Comparison of ENCODE assay signal across 8 mouse cellular contexts in the genomic region with DNA sequence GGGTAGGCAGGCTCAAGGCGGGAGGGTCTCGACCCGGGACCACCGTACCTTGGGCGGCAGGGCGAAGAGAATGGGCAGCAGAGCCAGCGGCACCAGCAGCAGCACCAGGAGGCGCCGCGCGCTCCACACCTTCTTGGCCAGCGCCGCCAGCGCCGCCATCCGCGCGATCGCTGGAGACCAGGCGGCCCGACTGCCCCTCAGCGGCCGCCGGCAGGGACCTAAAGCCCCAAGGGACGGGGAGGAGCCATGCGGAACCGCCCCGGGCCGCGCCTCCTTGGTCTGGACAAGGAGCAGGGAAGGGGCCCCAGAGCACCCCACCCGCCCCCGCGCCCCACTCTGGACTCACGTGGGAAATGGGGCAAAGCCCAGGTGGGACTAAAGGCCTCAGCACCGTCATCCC. TPM values are rescaled to one million over a fixed set of nuclear protein-coding genes. Genes with fewer than 3 reads are reported as not detected.
DNase-seq lines count a peak whose midpoint lies in the region; ATAC-seq lines count a peak whose summit lies in the region.

TSS of gene Slc13a3 (minus strand) at position 228 of the 400 bp plus-strand sequence.

- peak within 1 kb of the TSS; percentile 43 for H3K4me2 ChIP-seq in kidney, embryonic 14.5 days (replicated peaks; ENCODE audit: low read depth, low read length)
- peak within 1 kb of the TSS; percentile 31 for H3K4me2 ChIP-seq in liver, embryonic 16.5 days (ENCODE audit: low read depth, low read length)

- H3K27ac ChIP-seq in forebrain, embryonic 10.5 days: peak within 1 kb of the TSS; percentile 70
- no peak within 1 kb of the TSS for H3K27ac ChIP-seq in kidney, embryonic 14.5 days (ENCODE audit: low read depth, low read length)
- no peak within 1 kb of the TSS for H3K27ac ChIP-seq in liver, embryonic 16.5 days (ENCODE audit: low read length)

- H3K36me3 ChIP-seq in forebrain, embryonic 10.5 days (replicated peaks): no peaks in the 10 kb centered on the region
- no peaks in the 10 kb centered on the region for H3K36me3 ChIP-seq in kidney, embryonic 14.5 days (ENCODE audit: control insufficient read depth, insufficient read depth, low read length)
- H3K36me3 ChIP-seq in liver, embryonic 16.5 days (ENCODE audit: control insufficient read depth, insufficient read depth): no peaks in the 10 kb centered on the region

- no peaks in the 10 kb centered on the region for H3K9me3 ChIP-seq in forebrain, embryonic 10.5 days
- H3K9me3 ChIP-seq in kidney, embryonic 14.5 days (ENCODE audit: control insufficient read depth, low read length): no peaks in the 10 kb centered on the region
- no peaks in the 10 kb centered on the region for H3K9me3 ChIP-seq in liver, embryonic 16.5 days (replicated peaks; ENCODE audit: control insufficient read depth, low read length)

- peak; percentile 37 for ATAC-seq in kidney, embryonic 14.5 days (ENCODE audit: low FRiP score, low TSS enrichment)
- peak; percentile 35; the same call in 1 of the 2 replicates for ATAC-seq in liver, embryonic 16.5 days (ENCODE audit: low read depth)

- H3K27me3 ChIP-seq in forebrain, embryonic 10.5 days (ENCODE audit: poor library complexity, severe bottlenecking): peaks cover 45% of the 10 kb centered on the region
- H3K27me3 ChIP-seq in kidney, embryonic 14.5 days (ENCODE audit: control insufficient read depth, insufficient read depth, low read length): peaks cover 23% of the 10 kb centered on the region
- H3K27me3 ChIP-seq in liver, embryonic 16.5 days (ENCODE audit: control insufficient read depth, insufficient read depth, low read depth, low read length): no peaks in the 10 kb centered on the region

- peaks cover 43% of the 10 kb centered on the region for H3K4me1 ChIP-seq in forebrain, embryonic 10.5 days
- H3K4me1 ChIP-seq in kidney, embryonic 14.5 days (ENCODE audit: control insufficient read depth, insufficient read depth, low read length): 0 out of 2 replicates have a peak, but pooled peaks cover 5% of the 10 kb centered on the region
- no peaks in the 10 kb centered on the region; the same call in 1 of the 2 replicates for H3K4me1 ChIP-seq in liver, embryonic 16.5 days (ENCODE audit: control insufficient read depth, low read depth, low read length)

- 1% methylated on average over 35 of the region's 35 CpGs for WGBS in forebrain, embryonic 10.5 days
- WGBS in kidney, embryonic 14.5 days: 1% methylated on average over 28 of the region's 35 CpGs
- 3% methylated on average over 35 of the region's 35 CpGs for WGBS in liver, embryonic 16.5 days (ENCODE audit: insufficient replicate concordance)

- DNase-seq in layer of hippocampus, adult 8-10 months (ENCODE audit: low spot score in 2 of 2): no peak
- no peak for DNase-seq in layer of hippocampus, adult 18-20 months (ENCODE audit: low spot score in 2 of 2)
- peak; percentile 33 for DNase-seq in forebrain, embryonic 10.5 days (ENCODE audit: extremely low spot score, low spot score)
- no peak for DNase-seq in right cerebral cortex, adult 2 months (ENCODE audit: low spot score in 2 of 2)
- DNase-seq in spleen, adult 12 weeks (ENCODE audit: low spot score): no peak
- no peak for DNase-seq in cerebellum, adult 11 months

- H3K4me3 ChIP-seq in forebrain, embryonic 10.5 days: peak within 1 kb of the TSS; percentile 47
- peak within 1 kb of the TSS; percentile 17 for H3K4me3 ChIP-seq in kidney, embryonic 14.5 days (ENCODE audit: low read length)
- H3K4me3 ChIP-seq in liver, embryonic 16.5 days (ENCODE audit: low read depth, low read length): peak within 1 kb of the TSS; percentile 38

- no peak within 1 kb of the TSS; the same call in 1 of the 2 replicates for H3K9ac ChIP-seq in kidney, embryonic 14.5 days (ENCODE audit: low read depth, low read length)
- peak within 1 kb of the TSS; percentile 40; the same call in 1 of the 2 replicates for H3K9ac ChIP-seq in liver, embryonic 16.5 days (ENCODE audit: low read depth, low read length)

RNA-seq across cellular contexts. Expression of gene Slc13a3, which starts in this region (rescaled TPM):
- 10 to 100 TPM; 11.1 to 18.7 (median 13.8) TPM for total RNA-seq in layer of hippocampus, adult 8-10 months (2022)
- total RNA-seq in layer of hippocampus, adult 18-20 months (2021): 1 to 10 TPM; 7.2 to 9.3 TPM
- 0.69 and 0.77 TPM in 2 replicates for polyA plus RNA-seq in forebrain, embryonic 10.5 days (2016; fragmentation: Nextera tagmentation; extraction: Ambion mirVana)
- polyA plus RNA-seq in kidney, embryonic 14.5 days (2014; fragmentation: Nextera tagmentation; extraction: Ambion mirVana): 0.24 and 0.42 TPM in 2 replicates
- 19.7 and 24.6 TPM in 2 replicates for polyA plus RNA-seq in liver, embryonic 16.5 days (2015; fragmentation: Nextera tagmentation; extraction: Ambion mirVana)

Comparison
In these comparisons a context has a peak if more than half of its experiments do, and no peak if none do; other contexts are left out.
1. RNA of gene Slc13a3 (polyA plus RNA-seq): 19.7 to 24.6 TPM in liver, embryonic 16.5 days; 0.69 to 0.77 TPM in forebrain, embryonic 10.5 days and 0.24 to 0.42 TPM in kidney, embryonic 14.5 days; every median in the first group is over 10 times any median in the second.
2. Peak in DNase-seq, H3K4me3 ChIP-seq and H3K27ac ChIP-seq in forebrain, embryonic 10.5 days; RNA of the gene not detected or under 1 TPM.
3. Peak in ATAC-seq, H3K4me3 ChIP-seq and H3K4me2 ChIP-seq in kidney, embryonic 14.5 days; RNA of the gene not detected or under 1 TPM.
4. Peak in every context shown above with its lines, with median percentiles within 50 percentile points of each other: H3K4me3 ChIP-seq.